ENCODE assay signal across 11 mouse cellular contexts in genomic region chr5:8778311-8778710, GRCm38 (mm10).
"Had no signal": no experiment of that assay in that cellular context is flagged by ENCODE, and none has a peak within 500 bp of the region (broad histone marks: within the 10 kb centered on the region; RNA-seq: fewer than 3 reads in every experiment).

No protein-coding gene starts in this region.

- H3K36me3 ChIP-seq: kidney, embryonic 15.5 days; limb, embryonic 12.5 days; midbrain, embryonic 12.5 days had no signal

- H3K4me2 ChIP-seq: kidney, embryonic 15.5 days; limb, embryonic 12.5 days; lung, embryonic 14.5 days; midbrain, embryonic 12.5 days had no signal

- H3K27me3 ChIP-seq: kidney, embryonic 15.5 days; limb, embryonic 12.5 days; megakaryocyte, embryonic 14.5 days; midbrain, embryonic 12.5 days had no signal

- H3K4me3 ChIP-seq: kidney, embryonic 15.5 days; limb, embryonic 12.5 days; megakaryocyte, embryonic 14.5 days; midbrain, embryonic 12.5 days had no signal

- DNase-seq: kidney, postnatal 25 days; liver; lung, embryonic 14.5 days; lung, postnatal 10 days; lung, postnatal 4 days; right cerebral cortex, postnatal 25 days; thymus, postnatal 4 days had no signal
